Mouse (Mus musculus) heart, postnatal 14 days (tissue): ENCODE results near the gene Gramd4. TPM values are rescaled to one million over a fixed set of nuclear protein-coding genes. Genes with fewer than 3 reads are reported as not detected.
"Not testable (repeated sequence)": the region's sequence is repeated elsewhere in the genome, so short reads cannot be mapped to it uniquely, and the experiment has no call there.

Experiments used
- DNase-seq, 2 experiments: peaks; one replicate each; pipeline ENCODE4 v3.0.0; 2021 to 2022
- intact Hi-C: fragments of 180-260 bp; cut with DNase I; formaldehyde crosslinking; loops from one replicate; pipeline ENCODE4 v1.15.1; 2025
- total RNA-seq, 2 experiments: library from RNA; stranded (reverse); gene quantifications; 2 replicates each; pipeline ENCODE4 v1.2.3; 2021

Gramd4 gene
- total RNA-seq, 2 experiments from 2014 or later: 32.4 to 35.0 TPM

DNA sequence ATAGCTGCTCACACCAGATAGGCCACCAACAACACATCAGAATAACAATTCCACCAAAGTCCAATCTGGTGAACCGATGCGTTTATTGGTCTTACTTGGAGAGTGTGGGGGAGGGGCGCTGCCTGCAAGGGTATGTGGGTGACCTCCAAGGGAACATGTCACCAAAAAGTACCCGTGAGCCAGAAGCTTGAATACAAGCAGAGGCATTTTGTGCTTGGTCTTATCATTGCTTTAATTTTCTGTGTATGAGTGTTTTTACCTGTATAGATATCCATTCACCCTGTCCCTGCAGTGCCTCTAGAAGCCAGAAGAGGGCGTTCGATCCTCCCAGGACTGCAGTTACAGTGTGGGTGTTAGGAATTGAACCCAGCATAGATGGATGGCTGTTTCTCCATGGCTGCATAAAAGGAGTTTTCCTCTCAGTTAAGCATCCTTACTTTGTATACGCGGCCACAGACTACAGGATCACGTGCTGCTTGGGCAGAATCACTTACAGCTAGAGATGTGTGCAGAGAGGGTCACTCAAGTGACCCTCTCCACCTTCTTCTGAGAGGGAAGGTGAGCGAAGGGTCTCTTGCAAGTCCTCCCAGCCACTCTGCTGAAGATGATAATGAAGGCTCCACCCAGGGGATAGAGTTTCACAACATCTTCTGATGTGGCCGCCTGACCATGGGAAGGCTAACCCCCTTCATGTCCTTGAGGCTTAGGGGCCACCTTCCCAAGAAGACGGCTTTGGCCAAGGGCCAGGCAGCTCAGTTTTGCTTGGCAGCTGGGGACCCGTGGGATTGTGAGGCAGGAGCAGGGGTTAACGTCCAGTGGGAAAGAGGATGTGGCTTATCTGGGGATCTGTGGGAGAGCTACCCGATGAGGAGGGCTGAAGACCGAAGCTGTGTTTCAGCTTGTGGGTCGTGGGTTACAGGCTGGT, 28.1 kb downstream of the Gramd4 start:
- intact Hi-C loops: loop anchor here (5.0 kb wide), 1 partner anchor 37 kb away; no protein-coding TSS in a partner anchor
- peak in 1 of 2 experiments; percentile 74 for DNase-seq

DNA sequence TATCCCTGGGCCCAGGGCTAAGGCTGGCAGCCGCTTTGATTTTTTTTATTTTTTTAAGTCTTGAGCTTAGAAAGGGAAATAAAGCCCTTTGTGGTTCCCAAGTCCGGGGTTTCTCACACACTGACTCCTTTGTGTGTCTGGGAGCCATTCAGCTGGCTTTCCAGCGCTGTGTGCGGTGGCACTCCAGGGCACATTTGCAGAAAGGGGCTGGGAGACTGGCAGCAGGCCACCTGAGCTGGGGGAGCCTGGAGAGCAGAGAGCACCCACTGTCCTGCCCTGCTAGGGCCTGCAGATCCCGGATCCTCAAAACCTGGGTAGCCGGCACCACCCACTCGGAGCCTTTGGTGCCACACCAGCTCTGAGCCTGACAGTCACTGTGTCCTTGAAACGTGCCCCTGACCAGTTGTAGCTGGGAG, 28.8 kb downstream of the Gramd4 start:
- no peak for DNase-seq
- intact Hi-C loops: loop anchor here (5.0 kb wide), 1 partner anchor 36 kb away; no protein-coding TSS in a partner anchor

DNA sequence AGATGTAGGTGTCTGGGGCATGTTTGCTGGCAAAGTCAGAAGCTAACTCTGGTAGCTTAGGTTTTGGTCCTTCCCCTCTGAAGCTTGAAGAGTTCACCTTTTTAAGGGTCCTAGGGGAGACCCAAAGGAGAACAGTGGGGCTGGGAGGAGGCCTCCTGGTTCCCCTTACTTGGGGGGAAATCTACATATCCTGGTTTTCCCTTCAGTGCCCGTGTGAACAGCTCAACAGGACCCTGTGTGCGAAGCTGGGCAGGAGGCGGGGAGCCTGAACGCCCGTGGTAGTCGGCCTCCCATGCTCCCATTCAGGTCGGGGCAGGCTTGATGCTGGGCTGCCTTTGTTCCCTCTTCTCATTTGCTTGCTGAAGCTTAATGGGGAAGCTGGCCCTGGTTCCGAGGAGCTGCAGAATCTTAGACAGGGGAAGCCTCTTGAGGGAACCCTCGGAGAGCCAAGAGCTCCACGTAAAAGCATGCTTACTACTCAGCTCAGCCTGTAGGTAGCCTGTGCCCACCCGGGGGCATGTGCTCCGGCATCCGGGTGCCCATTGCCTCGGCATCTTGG, 30.2 kb downstream of the Gramd4 start:
- intact Hi-C loops: loop anchor here (5.0 kb wide), 1 partner anchor 35 kb away; no protein-coding TSS in a partner anchor
- DNase-seq: no peak

DNA sequence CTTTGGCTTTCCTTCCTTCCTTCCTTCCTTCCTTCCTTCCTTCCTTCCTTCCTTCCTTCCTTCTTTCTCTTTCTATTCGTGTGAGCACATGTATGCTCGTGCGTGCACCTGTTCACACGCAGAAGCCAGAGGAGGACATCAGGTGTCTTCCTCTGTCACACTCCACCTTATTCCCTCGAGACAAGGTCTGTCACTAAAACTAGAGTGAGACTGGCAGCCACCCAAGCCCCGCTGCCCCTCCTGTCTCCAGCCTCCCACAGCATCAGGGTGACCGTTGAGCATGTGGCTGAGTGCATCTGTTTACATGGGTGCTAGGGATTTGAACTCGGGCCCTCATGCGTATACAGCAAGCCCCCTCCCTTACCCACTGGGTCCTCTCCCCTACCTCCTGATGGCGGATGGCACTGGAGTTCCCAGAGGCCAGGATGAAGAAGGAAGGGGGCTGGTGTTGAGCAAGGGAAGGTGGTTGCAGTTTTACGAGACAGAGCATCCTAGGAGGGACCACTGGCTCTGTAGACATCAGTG, 30.8 kb downstream of the Gramd4 start:
- intact Hi-C loops: loop anchor here (5.0 kb wide), 1 partner anchor 34 kb away; no protein-coding TSS in a partner anchor

DNA sequence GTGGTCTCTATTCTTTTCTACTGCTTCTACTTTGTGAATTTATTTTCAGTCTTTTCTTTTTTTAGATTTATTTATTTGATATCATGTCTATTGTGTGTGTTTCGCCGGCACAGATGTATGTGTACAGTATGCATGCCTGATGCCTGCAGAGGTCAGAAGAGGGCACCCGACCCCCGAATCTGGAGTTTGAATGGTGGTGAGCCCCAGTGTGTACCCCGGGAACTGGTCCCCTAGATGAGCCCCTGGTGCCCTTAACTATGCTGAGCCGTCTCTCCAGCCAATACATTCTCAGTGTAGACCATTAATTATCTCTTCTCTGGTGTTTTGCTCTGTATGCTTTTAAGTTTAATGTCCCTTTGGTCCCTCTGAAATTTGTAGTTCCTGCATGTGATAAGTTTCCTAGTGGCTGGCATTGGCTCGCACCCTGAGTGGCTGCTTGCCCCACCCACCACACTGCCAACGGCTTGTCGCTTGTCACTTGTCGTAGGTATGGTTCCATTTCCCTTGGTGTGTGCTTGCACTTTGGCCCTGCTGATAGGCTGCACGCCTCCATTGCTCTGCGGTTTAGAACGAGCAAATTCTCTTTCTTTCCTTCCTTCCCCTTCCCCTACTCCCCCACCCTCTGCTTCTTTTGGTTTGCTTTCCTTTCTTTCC, 31.7 kb downstream of the Gramd4 start:
- DNase-seq: no peak
- intact Hi-C loops: loop anchor here (5.0 kb wide), 1 partner anchor 33 kb away; no protein-coding TSS in a partner anchor

More for the DNA sequence above, 30.8 kb downstream of the Gramd4 start:
- DNase-seq: no peak

DNA sequence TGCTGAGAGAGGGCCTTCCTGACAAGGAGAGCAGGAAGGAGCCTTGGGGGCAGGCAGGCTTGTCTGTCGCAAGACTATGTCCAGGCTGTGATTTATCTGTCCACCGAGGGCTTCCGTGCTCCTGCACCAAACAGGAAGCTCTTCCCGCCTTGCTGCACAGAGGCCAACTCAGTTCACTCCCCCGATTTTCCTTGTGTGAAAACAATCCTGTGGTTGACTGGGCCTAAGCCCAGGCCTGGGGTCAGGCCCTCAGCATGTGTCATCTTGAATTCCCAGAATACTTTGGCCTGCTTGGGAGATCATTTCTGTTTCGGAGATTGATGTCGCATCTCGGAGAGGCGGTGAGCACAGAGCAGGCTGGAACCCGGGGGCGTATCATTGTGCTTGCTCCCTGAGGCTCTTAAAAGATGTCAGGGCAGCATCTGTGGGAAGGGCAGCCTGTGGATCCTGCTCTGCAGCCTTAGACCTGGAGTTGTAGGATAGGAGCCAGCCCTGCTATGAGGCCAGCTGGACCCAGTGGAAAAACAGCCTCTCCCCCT, 32.6 kb downstream of the Gramd4 start:
- DNase-seq: peak; percentile 77 to 78
- intact Hi-C loops: loop anchor here (5.0 kb wide), 2 partner anchors 32 to 33 kb away; partner anchors contain the start of gene Gramd4

DNA sequence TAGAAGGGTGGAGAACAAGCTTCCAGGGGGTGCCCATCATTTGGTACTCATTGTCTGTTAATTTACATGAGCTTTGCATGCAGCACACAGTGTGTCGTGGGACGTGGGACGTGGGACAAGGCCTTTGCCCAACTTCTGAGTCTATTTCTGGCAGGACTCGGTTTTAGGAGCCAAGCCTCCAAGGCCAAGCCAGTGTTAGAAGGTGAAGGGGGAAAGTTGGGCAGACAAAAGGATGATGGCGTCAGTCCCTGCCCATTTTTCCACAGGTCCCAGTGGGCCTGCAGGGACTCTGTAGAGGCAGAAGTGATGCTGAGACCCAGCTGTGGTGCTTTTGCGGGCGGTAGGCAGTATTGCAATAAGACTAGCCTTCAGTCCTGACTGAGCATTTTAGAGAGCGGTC, 33.1 kb downstream of the Gramd4 start:
- no peak for DNase-seq
- intact Hi-C loops: loop anchor here (5.0 kb wide), 1 partner anchor 33 kb away; the partner anchor contains the start of gene Gramd4

DNA sequence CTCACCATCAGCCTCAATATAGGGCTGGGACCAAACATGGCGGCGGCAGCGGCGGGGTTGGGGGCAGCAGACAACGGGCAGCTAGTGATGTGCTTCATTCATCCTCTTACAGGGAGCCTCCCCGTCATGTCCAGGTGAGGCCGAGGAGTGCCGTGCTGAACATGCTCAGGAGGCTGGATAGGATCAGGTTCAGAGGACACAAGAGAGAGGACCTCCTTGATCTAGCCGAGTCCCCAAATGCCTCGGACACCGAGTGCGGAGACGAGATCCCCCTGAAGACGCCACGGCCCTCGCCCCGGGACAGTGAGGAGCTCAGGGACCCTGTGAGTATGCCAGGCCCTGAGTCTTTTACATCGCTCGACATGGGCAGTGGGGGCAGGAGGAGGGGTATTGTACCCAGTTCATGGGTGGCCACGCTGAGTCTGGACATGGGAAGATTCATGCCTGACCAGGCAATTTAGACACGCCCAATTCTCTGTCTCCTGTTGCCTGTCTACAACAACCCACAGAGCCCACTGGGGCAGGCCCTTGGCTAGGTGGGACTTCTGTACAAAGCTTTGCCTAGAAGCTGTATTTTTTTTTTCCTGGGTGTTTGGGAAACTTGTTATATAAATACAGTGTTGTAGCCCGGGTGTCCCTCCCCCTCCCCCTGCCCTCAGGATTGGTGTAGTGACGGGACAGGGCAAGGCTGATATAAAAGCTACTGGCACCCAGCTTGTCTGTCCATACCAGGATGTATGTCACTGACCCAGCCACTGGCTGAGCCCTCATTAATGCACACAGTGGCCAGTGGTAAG, 33.9 kb downstream of the Gramd4 start:
- intact Hi-C loops: loop anchor here (5.0 kb wide), 1 partner anchor 34 kb away; the partner anchor contains the start of gene Gramd4

DNA sequence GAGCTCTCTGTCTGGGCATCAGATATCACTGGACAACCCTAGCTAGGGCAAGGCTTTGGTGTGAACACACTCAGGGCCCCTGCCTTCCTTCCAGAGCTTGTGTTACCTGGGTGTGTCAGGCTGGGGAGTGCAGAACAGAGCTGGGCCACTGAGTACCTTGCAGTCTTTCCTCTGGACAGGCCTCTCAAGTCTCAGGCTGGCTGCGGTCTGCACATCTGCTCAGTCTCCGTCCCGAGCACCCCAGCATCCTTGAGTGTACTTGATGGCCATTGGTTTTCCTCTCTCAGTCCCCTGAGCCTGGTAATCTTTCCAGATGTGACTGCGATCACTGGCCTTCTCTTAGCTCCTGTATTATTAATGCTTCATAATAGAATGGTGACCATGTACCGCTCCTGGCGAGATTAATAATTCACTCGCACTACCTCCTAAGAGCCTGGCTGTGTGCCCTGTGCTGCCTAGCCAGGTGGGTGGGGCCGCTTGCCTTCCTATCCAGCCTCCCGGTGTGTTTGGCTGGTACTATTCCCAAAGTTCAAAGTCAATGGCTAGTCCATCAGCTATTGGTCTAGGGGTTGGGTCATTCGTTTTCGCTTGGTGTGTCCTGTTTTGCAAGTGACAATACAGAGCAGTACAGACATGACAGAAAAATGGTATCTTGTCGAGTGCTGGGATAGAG, 34.6 kb downstream of the Gramd4 start:
- intact Hi-C loops: loop anchor here (5.0 kb wide), 1 partner anchor 35 kb away; the partner anchor contains the start of gene Gramd4
- DNase-seq: peak in 1 of 2 experiments; percentile 65

More for the DNA sequence above, 33.9 kb downstream of the Gramd4 start:
- DNase-seq: no peak

DNA sequence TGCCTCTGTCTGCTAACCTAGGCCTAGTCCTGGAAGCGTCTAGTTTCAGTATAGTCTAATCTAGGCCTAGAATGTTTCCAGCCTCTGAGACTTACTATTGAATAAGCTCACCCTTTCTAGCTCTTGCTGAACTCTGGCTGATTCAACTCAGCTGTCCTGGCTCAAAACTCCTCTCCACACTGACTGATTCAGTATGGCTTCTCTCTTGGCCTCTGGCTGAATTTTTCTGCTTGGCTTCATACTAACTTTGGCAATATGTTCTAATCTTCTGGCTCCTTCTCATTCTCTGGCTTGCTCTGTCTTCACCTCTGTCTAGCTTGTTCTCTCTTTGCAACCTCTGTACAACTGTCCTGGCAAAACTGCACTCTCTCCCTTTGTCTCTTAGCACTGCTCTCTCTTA, 35.7 kb downstream of the Gramd4 start:
- intact Hi-C loops: loop anchor here (5.0 kb wide), 1 partner anchor 36 kb away; the partner anchor contains the start of gene Gramd4
- DNase-seq: peak in 1 of 2 experiments; percentile 58

DNA sequence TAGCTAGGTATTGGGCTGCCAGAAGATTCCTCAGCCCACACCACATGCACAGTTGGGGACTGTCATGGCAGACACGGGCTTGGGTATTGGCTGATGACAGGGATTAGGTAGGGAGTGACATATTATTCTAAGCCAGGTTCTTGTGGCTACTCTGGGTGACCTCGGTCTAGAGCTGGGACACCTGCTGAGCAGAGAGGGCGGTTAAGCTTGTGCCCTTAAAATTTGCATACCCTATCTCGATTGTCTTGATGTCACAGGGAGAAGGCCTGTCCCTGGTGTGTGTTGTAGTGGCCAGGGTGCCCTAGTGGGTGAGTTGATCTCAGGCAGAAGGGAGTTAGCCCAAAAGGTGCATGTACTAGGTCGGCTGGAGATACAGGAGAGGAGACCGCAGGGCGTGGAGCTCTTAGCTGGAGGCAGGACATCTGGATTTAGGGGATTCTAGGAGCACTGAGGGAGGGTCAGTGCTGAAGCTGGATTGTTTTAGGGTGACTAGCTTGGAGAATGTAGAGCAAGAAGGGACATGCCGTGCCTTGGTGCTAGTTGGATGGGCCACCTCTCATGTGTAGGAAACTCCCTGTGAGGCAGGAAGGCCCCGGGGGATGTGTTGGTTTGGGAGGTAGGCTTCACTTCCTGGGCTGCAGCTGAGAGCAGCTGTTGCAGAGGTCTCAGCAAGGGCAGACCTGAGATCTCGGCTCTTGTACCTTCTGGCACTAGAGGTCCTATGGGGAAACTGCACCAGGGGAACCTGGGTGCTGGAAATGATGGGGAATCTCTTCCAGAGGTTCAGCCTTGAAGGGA, 37.0 kb downstream of the Gramd4 start:
- DNase-seq: no peak
- intact Hi-C loops: loop anchor here (5.0 kb wide), 1 partner anchor 37 kb away; the partner anchor contains the start of gene Gramd4

DNA sequence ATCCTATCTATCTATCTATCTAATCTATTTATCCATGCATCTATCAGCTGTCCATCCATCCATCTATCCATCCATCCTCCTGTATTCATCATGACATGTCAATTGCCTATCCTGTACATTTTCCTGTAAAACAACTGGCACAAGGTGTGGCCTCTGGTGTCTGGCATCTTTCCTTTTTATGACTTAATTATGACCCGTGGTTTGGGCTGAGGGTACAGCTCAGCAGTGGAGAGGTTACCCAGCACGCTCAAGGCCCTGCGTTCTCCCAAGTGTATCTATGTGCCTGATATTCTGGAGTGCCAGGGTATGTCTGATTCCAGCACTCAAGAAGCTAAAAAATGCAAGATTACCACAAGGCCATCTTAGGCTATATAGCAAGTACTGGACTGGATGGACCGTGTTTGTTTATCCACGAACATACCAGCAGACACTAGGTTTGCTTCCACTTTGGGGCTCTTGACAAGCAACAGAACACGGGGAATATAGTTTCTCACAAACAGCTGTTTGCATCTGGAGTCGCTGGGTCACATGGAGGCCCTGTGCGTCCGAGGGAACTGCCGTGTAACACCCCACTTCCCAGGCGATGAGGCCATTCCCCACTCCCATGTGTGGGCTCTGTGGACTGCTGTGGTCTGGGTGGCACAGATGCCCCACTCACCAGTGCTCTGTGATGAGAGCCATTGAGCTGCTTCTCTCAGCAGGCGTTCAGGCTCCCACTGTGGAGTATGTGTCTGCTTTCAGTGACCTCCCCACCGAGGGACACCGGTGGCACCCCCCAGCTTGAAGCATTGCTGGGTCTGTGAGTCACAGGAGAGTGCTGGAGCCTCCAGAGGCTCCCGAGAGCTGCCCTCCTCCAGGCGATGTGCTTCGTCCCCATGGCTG, 38.5 kb downstream of the Gramd4 start:
- peak in 1 of 2 experiments; percentile 46 for DNase-seq
- intact Hi-C loops: no loop called here

DNA sequence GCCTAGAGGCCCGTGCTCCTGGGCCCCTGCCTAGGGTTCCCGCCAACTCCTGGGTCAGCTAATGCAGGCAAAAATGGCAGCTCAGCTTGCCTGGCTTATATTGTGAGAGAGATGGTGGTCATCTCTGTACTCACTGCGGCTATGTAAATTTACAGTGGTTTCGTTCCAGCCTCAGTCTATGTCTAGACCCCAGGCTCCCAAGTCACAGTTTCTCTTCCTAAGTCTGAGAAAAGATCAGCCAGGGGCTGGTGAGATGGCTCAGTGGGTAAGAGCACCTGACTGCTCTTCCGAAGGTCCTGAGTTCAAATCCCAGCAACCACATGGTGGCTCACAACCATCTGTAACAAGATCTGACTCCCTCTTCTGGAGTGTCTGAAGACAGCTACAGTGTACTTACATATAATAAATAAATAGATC, 39.1 kb downstream of the Gramd4 start:
- DNase-seq, intact Hi-C loops: not testable (repeated sequence)

DNA sequence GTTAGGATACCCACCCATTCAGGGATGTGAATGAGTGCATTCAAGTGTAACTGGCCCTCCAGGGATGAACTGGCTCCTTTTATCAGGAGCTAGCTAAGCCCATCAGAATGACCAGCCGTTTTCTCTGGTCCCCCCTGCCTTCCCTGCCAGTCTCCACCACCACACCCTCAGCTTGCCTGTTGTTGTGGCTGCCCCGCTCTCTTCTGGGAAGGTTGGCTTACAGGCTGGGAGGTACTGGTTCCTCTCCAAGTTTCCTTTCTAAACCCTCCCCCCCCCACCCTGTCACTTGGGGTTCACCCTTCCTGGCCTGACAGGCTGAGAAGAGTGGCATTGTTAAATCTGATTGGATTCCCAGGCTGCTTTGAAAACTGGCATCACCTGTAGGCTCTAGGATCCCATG, 40.4 kb downstream of the Gramd4 start:
- DNase-seq: no peak
- intact Hi-C loops: no loop called here

DNA sequence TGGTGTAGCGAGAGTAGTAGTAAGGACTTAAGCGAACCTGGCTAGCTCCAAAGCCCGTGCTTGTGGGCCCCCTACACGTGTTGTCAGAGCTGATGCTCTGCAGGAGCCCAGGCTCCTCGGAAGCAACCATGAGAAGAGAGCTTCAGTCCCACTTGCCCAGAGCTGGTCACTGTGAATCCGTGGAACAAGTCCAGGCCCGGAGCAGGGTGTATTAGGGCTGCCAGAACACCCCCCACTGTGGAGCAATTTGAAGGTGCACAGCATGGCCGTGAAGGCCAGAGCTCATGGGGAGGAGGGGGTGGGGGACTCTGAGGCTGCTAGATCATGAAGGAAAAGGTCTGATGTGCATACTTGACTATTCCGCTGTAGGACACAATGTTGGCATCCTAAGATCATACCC, 44.1 kb downstream of the Gramd4 start:
- no peak for DNase-seq
- intact Hi-C loops: no loop called here

DNA sequence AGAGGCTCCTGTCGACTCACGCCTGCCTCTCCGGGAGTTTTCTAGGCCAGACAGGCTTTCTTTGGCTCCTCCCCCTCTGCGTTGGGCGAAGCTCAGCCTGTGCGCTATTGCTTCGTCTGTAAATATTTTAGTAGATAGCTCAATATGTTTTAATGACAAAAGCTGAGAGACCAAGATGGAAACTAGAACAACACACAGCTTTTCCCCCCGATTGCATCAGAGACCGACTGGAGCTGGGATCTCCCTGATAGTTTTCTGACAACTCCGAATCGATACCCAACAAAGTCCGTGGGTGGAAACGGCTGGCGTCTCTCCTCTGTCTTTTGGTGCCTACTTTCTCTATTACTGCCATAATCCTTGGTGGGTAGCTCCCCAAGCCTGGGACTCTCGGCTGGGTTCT, 44.8 kb downstream of the Gramd4 start:
- intact Hi-C loops: no loop called here
- DNase-seq: no peak
